Mouse (Mus musculus) CH12.LX (cell line): Measurements from ENCODE around the gene Slc6a11. TPM values are rescaled to one million over a fixed set of nuclear protein-coding genes. Genes with fewer than 3 reads are reported as not detected.

Experiments
- DNase-seq: peaks from one replicate; pipeline ENCODE4 v3.0.0-alpha.2; 2013; ENCODE audit errors: extremely low read depth
- H3K27ac ChIP-seq: 2 replicates; pipeline ENCODE4 v1.5.1; 2012; ENCODE audit warnings: low read depth, mild to moderate bottlenecking, control low read depth, moderate library complexity; ENCODE audit not compliant: insufficient read depth
- H3K27me3 ChIP-seq: replicated peaks from 2 replicates; pipeline ENCODE3; 2012; ENCODE audit warnings: inconsistent platforms
- H3K36me3 ChIP-seq, 2 experiments: replicated peaks in 1 of 2; 2 replicates each; pipeline versions ENCODE3 to v1.6.1; 2012; ENCODE audit warnings: inconsistent platforms in 1 of 2, low read length in 1 of 2, mild to moderate bottlenecking in 1 of 2, mixed read lengths in 1 of 2, moderate library complexity in 1 of 2; ENCODE audit not compliant: control insufficient read depth in 1 of 2, insufficient read depth in 1 of 2
- H3K4me1 ChIP-seq, 2 experiments: 2 replicates each; pipeline ENCODE4 v1.6.1; 2012; ENCODE audit warnings: inconsistent platforms in 1 of 2, moderate library complexity in 1 of 2; ENCODE audit not compliant: insufficient read depth in 2 of 2, control insufficient read depth in 1 of 2
- H3K4me2 ChIP-seq: 2 replicates; pipeline ENCODE4 v1.6.1; 2012; ENCODE audit warnings: low read depth, mild to moderate bottlenecking, control low read depth; ENCODE audit not compliant: poor library complexity, insufficient read depth, severe bottlenecking
- H3K4me3 ChIP-seq, 3 experiments: fragments of 150-350 bp in 1 of 3; sonication (generic) in 1 of 3; replicated peaks in 1 of 3; 2 replicates each; pipeline versions ENCODE3 to v1.5.1; 2011 to 2012; ENCODE audit warnings: low read depth in 2 of 3, low read length in 2 of 3, mild to moderate bottlenecking in 2 of 3, moderate library complexity in 2 of 3, control low read depth in 1 of 3, improper control_type of control experiment in 1 of 3, inconsistent platforms in 1 of 3, mixed read lengths in 1 of 3; ENCODE audit not compliant: poor library complexity in 1 of 3
- H3K79me2 ChIP-seq: replicated peaks from 2 replicates; pipeline ENCODE4 v1.6.1; 2012; ENCODE audit warnings: mild to moderate bottlenecking, moderate library complexity; ENCODE audit not compliant: control insufficient read depth, poor library complexity, insufficient read depth, severe bottlenecking; ENCODE audit errors: extremely low read depth
- H3K9ac ChIP-seq: 2 replicates; pipeline ENCODE4 v1.6.1; 2012; ENCODE audit warnings: low read depth, mild to moderate bottlenecking, control low read depth, moderate library complexity; ENCODE audit not compliant: insufficient read depth
- H3K9me3 ChIP-seq: replicated peaks from 2 replicates; pipeline ENCODE3; 2012; ENCODE audit warnings: low read length, inconsistent platforms, mixed read lengths
- BHLHE40 ChIP-seq: IDR thresholded peaks from 2 replicates; pipeline ENCODE4 v1.6.1; 2011; ENCODE audit warnings: mild to moderate bottlenecking, low read depth, low read length, improper control_type of control experiment
- CHD1 ChIP-seq: IDR thresholded peaks from 2 replicates; pipeline ENCODE4 v1.6.1; 2012; ENCODE audit warnings: low read depth, low read length, improper control_type of control experiment, inconsistent platforms
- CHD2 ChIP-seq: IDR thresholded peaks from 2 replicates; pipeline ENCODE4 v1.6.1; 2011; ENCODE audit warnings: low read length, improper control_type of control experiment
- E2F4 ChIP-seq: IDR thresholded peaks from 2 replicates; pipeline ENCODE4 v1.6.1; 2011; ENCODE audit warnings: low read depth, low read length, improper control_type of control experiment; ENCODE audit not compliant: insufficient replicate concordance
- ETS1 ChIP-seq: conservative IDR thresholded peaks from 2 replicates; pipeline ENCODE4 v1.6.1; 2012; ENCODE audit warnings: low read depth, mild to moderate bottlenecking, inconsistent platforms, low read length, improper control_type of control experiment, moderate library complexity
- HCFC1 ChIP-seq: IDR thresholded peaks from 2 replicates; pipeline ENCODE4 v1.6.1; 2012; ENCODE audit warnings: low read depth, mild to moderate bottlenecking, inconsistent platforms, low read length, improper control_type of control experiment
- KAT2A ChIP-seq: IDR thresholded peaks from 2 replicates; pipeline ENCODE4 v1.6.1; 2012; ENCODE audit warnings: low read length, improper control_type of control experiment, inconsistent platforms; ENCODE audit not compliant: insufficient replicate concordance
- MAFK ChIP-seq: IDR thresholded peaks from 2 replicates; pipeline ENCODE4 v1.6.1; 2011; ENCODE audit warnings: low read length, improper control_type of control experiment; ENCODE audit not compliant: insufficient replicate concordance
- MAX ChIP-seq: IDR thresholded peaks from 2 replicates; pipeline ENCODE4 v1.6.1; 2011; ENCODE audit warnings: low read length, improper control_type of control experiment
- POLR2A ChIP-seq: IDR thresholded peaks from 2 replicates; pipeline ENCODE4 v1.6.1; 2011; ENCODE audit warnings: low read depth, mild to moderate bottlenecking, improper control_type of control experiment, low read length
- SMC3 ChIP-seq: IDR thresholded peaks from 2 replicates; pipeline ENCODE4 v1.6.1; 2011; ENCODE audit warnings: low read depth, low read length, improper control_type of control experiment
- TBP ChIP-seq: conservative IDR thresholded peaks from 2 replicates; pipeline ENCODE4 v1.6.1; 2011; ENCODE audit warnings: low read depth, low read length, improper control_type of control experiment
- UBTF ChIP-seq: IDR thresholded peaks from 2 replicates; pipeline ENCODE4 v1.6.1; 2012; ENCODE audit warnings: low read depth, mild to moderate bottlenecking, inconsistent platforms, low read length, improper control_type of control experiment, moderate library complexity
- USF1 ChIP-seq: IDR thresholded peaks from 2 replicates; pipeline ENCODE4 v1.6.1; 2014; ENCODE audit warnings: low read depth, mild to moderate bottlenecking, inconsistent platforms, low read length, improper control_type of control experiment
- USF2 ChIP-seq: conservative IDR thresholded peaks from 2 replicates; pipeline ENCODE4 v1.6.1; 2011; ENCODE audit warnings: low read depth, low read length, improper control_type of control experiment
- ZC3H11A ChIP-seq: IDR thresholded peaks from 2 replicates; pipeline ENCODE4 v1.6.1; 2012; ENCODE audit warnings: low read depth, mild to moderate bottlenecking, inconsistent platforms, low read length, improper control_type of control experiment
- ZMIZ1 ChIP-seq: IDR thresholded peaks from 2 replicates; pipeline ENCODE4 v1.6.1; 2012; ENCODE audit warnings: low read depth, mild to moderate bottlenecking, inconsistent platforms, low read length, improper control_type of control experiment
- dilution Hi-C: fragments of 300-500 bp; cut with MboI; formaldehyde crosslinking; loops from 2 replicates; pipeline ENCODE4 v1.14.3; 2020; ENCODE audit warnings: low sequenced_read_pairs; ENCODE audit not compliant: extremely low pct_unique_long_range_greater_than_20kb, extremely low pct_ligation_motif_present
- in situ Hi-C: fragments of 300-500 bp; cut with MboI; formaldehyde crosslinking; loops from 3 replicates; pipeline ENCODE4 v1.14.3; 2019; ENCODE audit warnings: low sequenced_read_pairs, low pct_ligation_motif_present, low pct_unique_long_range_greater_than_20kb, mixed read lengths
- polyA plus RNA-seq: library from polyadenylated mRNA; unstranded; fragments of >175 nt; gene quantifications from 2 replicates; pipeline ENCODE4 v1.2.1, GENCODE M21; 2012; ENCODE audit warnings: low read depth; ENCODE audit not compliant: insufficient read length
- total RNA-seq, 2 experiments: library from RNA; depleted of rRNA; stranded (reverse); fragments of 300-350 nt in 1 of 2; fragments of >200 nt in 1 of 2; gene quantifications; 2 replicates each; pipeline ENCODE4 v1.2.3; 2012 to 2014

Gene Slc6a11
- total and polyA plus RNA-seq, 3 experiments = not detected

- Histone ChIP-seq H3K27me3 (peaks cover 84% of the 10 kb centered on the region), H3K4me3 (no peak overlapping the region), H3K4me2 (no peak overlapping the region), H3K4me1 (no peaks in the 10 kb centered on the region)
- in situ Hi-C loops = no loop called here
- TF ChIP-seq MAFK (no peak), USF1 (no peak), CHD2 (no peak)
- TF ChIP-seq, all 38 proteins: peak for 0
- no peak overlapping the region for H3K9ac ChIP-seq
- H3K27ac ChIP-seq = no peak overlapping the region
- dilution Hi-C loops = no loop called here
- no peaks in the 10 kb centered on the region for H3K9me3 ChIP-seq
- no peaks in the 10 kb centered on the region for H3K36me3 ChIP-seq
- H3K79me2 ChIP-seq = no peaks in the 10 kb centered on the region
- no peak for DNase-seq
Observed at GRCm38 (mm10) chr6:114125530-114125929, 5.5 kb upstream of the Slc6a11 start.

DNA sequence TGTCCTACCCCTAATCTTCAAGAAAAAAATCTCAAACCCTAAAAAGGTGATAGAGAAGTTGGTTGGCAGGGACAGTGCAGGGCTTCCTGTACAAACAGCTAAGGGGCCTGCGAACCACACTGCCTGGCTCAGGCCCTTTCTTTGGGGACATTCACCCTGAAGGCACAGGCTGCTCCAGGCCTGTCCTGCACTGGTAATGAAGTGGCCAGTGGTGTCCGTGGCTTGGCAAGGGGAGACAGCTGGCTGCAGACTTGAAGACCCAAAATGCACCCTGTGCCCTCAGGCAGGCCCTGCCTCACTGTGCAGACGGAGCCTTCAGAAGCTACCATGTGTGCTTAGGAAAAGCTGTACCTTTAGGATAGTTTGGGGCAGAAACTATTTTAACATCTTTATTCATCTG, 1.4 kb downstream of the Slc6a11 start:
- H3K4me1 ChIP-seq = no peaks in the 10 kb centered on the region
- H3K79me2 ChIP-seq = no peaks in the 10 kb centered on the region
- no peak for DNase-seq
- no peak overlapping the region for H3K4me2 ChIP-seq
- peaks cover 3% of the 10 kb centered on the region for H3K9me3 ChIP-seq
- H3K4me3 ChIP-seq = no peak overlapping the region
- dilution Hi-C loops (no loop called here), in situ Hi-C loops (no loop called here)
- peaks cover 84% of the 10 kb centered on the region for H3K27me3 ChIP-seq
- H3K9ac ChIP-seq = no peak overlapping the region
- H3K36me3 ChIP-seq = no peaks in the 10 kb centered on the region
- TF ChIP-seq SMC3 = no peak
- no peak for TF ChIP-seq E2F4
- no peak for TF ChIP-seq MAX
- no peak for TF ChIP-seq ZMIZ1
- no peak for TF ChIP-seq ZC3H11A
- TF ChIP-seq USF2 = no peak
- TF ChIP-seq MAFK = no peak
- TF ChIP-seq CHD2 = no peak
- no peak for TF ChIP-seq CHD1
- TF ChIP-seq UBTF = no peak
- no peak for TF ChIP-seq KAT2A
- TF ChIP-seq BHLHE40 = no peak
- no peak for TF ChIP-seq HCFC1
- no peak for TF ChIP-seq POLR2A
- no peak for TF ChIP-seq TBP
- TF ChIP-seq ETS1 = no peak
- no peak overlapping the region for H3K27ac ChIP-seq
